Mouse (Mus musculus): Measurements from ENCODE around the gene Rab43.
"Not testable (repeated sequence)": the region's sequence is repeated elsewhere in the genome, so short reads cannot be mapped to it uniquely, and the experiment has no call there.

Rab43 gene

DNA sequence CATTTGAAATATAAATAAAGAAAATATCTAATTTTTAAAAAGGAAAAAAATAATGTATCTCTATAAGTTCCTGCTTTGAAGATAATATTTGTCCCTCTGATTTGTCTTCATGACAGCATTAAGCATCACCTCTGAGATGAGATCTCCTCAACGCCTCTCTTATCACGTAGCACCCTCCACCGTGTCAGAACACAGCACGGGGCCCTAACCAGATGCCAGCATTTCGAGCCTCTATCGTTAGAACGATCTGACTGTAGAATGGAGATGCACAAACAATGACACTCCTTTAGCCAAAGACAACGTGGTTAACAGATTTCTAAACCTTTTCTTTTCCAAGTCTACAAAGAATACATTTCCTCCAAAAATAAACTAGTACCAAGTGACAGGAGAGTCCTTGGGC, 27.9 kb downstream of the Rab43 start:
- no peak for DNase-seq

DNA sequence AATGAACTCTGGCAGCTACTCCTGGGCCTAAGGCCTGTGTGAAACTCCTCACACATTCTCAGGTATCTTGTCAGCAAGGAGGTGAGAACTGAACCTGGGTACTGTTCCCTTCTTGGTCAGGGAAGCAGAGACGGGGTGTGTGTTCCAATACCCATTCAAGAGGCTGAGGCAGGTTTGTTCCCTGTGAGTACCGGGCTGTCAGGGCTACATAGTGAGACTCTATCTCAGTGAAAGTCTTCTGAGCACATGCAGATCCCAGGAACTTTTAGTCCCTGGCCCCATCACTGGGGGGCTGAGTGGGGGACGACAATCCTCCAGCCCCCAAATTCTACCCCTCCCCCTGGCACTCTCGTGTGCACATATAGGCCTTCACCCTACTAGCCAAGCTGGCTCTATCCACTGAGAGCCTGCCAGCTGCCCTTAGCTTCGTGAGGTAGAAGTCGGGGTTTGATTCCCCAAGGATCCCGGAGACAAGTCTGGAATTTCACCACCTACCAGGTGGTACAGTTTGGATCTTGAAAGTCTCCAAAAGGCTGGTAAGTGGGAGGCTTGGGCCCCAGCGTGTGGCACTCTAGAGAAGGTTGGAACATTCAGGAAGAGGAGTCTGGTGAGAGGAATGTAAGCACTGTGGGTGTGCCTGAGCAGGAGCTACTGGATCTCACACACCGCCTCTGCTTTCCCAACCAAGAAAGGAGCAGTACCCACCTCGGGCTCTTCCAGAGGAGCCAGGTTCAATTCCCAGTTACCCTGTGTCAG, 31.2 kb downstream of the Rab43 start:
- DNase-seq: no peak

- no peak for DNase-seq
These were observed 32.5 kb downstream of the Rab43 start for GRCm38 (mm10) chr6:87779174-87780165.

GRCm38 (mm10) chr6:87778294-87779173, 33.4 kb downstream of the Rab43 start:
- DNase-seq: no peak

GRCm38 (mm10) chr6:87777842-87778241, 34.1 kb downstream of the Rab43 start, which contains the start of gene Gp9:
TSS of gene Gp9 (plus strand) at chr6:87778072.
- DNase-seq: no peak

- no peak for DNase-seq
These were observed 35.3 kb downstream of the Rab43 start for GRCm38 (mm10) chr6:87776663-87777062.

- no peak for DNase-seq
These were observed 36.2 kb downstream of the Rab43 start for GRCm38 (mm10) chr6:87775588-87776245.

- DNase-seq: no peak
These were observed 37.1 kb downstream of the Rab43 start for GRCm38 (mm10) chr6:87774909-87775308.

DNA sequence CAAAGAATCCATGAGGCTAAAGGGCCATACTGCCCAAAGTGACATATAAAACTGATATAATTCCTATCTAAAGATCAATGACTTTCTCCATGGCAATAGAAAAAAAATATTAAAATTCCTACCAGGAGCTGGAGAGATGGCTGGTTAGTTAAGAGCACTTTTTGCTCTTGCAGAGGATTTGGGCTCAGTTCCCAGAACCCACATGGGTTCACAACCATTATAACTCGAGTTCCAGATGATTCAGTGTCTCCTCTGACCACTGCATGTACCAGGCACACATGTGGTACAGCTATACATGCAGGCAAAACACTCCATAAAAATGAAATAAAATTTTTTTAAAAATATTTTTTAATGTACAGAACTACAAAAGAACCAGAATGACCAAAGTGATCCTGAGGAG, 37.5 kb downstream of the Rab43 start:
- DNase-seq: no peak

DNA sequence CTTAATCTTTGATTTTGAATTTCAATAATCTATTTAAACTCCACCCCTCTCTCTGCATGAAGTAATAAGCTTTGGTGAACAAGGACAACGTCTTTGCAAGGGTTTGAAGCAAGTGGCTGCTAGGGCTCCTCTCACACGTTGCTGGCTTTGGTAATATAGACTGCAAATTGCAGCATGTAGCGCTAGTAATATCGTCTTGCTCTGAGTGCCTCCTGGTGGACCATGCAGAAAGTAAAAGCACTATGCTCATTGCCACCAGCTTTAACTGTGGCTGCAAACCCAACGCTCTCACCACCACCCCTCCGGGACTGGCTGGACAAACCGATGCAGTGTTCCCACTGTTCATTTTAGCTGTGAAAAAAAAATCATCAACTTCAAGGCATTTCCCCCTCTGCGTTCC, 41.3 kb downstream of the Rab43 start:
- no peak for DNase-seq

GRCm38 (mm10) chr6:87764296-87764695, 47.7 kb downstream of the Rab43 start:
- DNase-seq: not testable (repeated sequence)

GRCm38 (mm10) chr6:87763376-87764280, 48.3 kb downstream of the Rab43 start:
- peak; percentile 31 to 52 for DNase-seq

- DNase-seq: no peak
These were observed 49.8 kb downstream of the Rab43 start for GRCm38 (mm10) chr6:87762161-87762560.

DNA sequence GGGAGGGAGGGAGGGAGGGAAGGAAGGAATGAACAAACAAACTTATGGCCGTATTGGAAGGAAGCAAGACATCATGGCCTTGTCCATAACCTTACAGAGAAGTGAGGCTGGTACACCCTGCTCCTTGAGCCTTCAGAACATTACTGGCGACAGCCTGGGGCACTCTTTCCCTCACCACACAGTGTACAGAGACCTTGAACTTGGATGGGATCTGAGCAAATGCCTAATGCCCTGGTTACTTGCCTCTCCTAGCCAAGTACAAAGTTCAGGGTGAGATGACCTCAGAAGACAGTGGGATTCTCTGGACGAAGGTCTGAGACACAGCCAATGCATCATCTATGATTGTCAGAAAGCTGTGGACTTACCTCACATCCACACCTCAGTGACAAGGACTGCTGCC, 52.1 kb downstream of the Rab43 start:
- DNase-seq: no peak

- DNase-seq: no peak
These were observed 52.6 kb downstream of the Rab43 start for GRCm38 (mm10) chr6:87759404-87759803.

DNA sequence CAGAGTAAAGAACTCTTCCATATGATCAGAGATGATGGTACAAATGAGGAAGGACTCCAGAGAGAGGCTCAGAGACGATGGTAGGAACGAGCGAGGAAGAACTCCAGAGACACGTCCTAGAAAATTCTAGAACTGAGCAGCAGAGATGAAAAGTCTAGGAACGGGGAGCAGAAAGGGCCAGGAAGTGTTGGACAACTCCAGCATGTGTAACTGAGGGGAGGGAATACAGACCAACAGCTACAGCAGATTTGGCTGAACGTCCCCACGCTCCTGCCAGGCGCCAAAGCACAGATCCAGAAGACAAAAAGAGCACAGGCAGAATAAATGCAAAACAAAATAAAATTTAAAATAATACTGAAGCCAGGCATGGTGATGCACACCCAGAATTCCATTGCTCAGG, 55.1 kb downstream of the Rab43 start:
- DNase-seq: no peak

- no peak for DNase-seq
These were observed 56.8 kb downstream of the Rab43 start for GRCm38 (mm10) chr6:87755196-87755595.

GRCm38 (mm10) chr6:87751574-87751973, 60.4 kb downstream of the Rab43 start:
- DNase-seq: no peak

DNA sequence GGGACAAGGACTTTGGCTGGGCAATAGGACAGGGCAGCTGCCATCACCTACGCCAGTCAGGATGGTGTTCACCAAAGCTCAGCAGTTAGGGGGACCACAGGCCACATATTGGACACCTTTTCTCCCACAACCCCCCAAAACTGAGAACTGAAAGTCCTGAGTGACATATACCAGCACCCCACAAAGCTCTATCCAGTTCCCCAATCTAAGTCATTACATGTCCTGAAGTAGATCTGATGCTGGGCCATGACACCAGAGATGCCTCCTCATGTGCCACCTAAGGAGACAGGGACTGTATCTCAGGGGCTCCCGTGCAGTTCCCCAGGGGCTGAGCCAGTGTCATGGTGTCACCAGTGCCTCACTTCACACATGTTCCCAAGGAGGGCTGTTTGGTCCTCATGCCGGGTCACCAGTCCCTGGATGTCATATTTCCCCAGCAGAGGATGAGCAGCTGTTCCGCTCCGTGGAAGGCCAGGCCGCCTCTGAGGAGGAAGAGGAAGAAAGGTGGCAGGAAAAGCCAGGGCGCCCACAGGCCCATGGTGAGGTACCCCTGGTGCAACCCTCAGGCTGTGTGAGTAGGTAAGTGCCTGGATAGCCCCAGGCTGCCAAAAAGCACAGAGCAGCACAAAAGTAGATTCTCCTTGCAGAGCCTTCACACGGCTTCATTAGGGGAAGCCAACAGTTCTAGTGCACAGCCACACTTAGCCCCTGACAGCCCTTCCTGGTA, 61.6 kb downstream of the Rab43 start:
- DNase-seq: no peak

- DNase-seq: no peak
These were observed 63.4 kb downstream of the Rab43 start for GRCm38 (mm10) chr6:87748531-87748930.

Measured in cerebellum, postnatal 14 days (tissue).